Mouse (Mus musculus) midbrain, embryonic 10.5 days (tissue): ENCODE measurements around the gene Gsx2. TPM values are rescaled to one million over a fixed set of nuclear protein-coding genes. Genes with fewer than 3 reads are reported as not detected.

ENCODE experiments used
- polyA plus RNA-seq: library from polyadenylated mRNA; unstranded; fragments of >200 nt; fragmentation: Nextera tagmentation; extraction: Ambion mirVana; gene quantifications from 2 replicates; pipeline ENCODE4 v1.2.1, GENCODE M21; 2016

Gsx2 gene
- polyA plus RNA-seq, 1 experiment from 2014 or later, result 3.4 TPM

Other genes with a start within 250 kb of the Gsx2 start
- 26.8 and 28.5 TPM in 2 replicates for gene Chic2, start 30.8 kb upstream of the Gsx2 start, polyA plus RNA-seq
- 15.6 and 19.5 TPM in 2 replicates for gene Pdgfra, start 76.7 kb downstream of the Gsx2 start, polyA plus RNA-seq